Mouse (Mus musculus) c-Kit-positive CD71-positive TER-119-positive erythroid progenitor cells, embryonic 14.5 days (primary cell): ENCODE data around the gene Prdm8.

ENCODE experiments used
- DNase-seq: peaks from one replicate; pipeline ENCODE4 v3.0.0-alpha.2; 2013; ENCODE audit warnings: low spot score

Gene Prdm8

DNA sequence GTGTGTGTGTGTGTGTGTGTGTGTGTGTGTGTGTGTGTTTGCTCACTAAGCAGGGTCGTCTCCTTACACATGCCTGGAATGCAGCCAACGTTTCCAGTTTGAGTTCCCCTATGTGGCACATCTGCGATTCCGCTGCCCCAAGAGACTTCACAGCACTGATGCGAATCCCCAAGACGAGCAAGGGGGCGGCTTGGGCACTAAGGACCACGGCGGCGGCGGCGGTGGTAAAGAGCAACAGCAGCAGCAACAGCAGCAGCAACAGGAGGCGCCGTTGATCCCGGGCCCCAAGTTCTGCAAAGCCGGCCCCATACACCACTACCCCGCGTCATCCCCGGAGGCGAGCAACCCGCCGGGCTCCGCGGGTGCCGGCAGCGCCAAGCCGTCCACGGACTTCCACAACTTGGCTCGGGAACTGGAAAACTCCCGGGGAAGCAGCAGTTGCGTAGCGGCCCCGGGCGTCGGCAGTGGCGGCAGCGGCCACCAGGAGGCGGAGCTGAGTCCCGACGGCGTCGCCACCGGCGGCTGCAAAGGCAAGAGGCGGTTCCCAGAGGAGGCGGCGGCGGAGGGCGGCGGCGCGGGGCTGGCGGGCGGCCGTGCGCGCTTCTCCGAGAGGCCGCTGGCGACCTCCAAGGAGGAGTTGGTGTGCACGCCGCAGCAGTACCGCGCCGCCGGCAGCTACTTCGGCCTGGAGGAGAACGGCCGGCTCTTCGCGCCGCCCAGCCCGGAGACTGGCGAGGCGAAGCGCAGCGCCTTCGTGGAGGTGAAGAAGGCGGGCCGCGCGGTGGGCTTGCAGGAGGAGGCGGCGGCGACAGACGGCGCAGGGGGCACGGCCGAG lies 18.2 kb downstream of the Prdm8 start:
- peak; percentile 23 for DNase-seq

GRCm38 (mm10) chr5:98185806-98186751 lies 19.1 kb downstream of the Prdm8 start:
- DNase-seq: no peak

- no peak for DNase-seq
Observed at GRCm38 (mm10) chr5:98189181-98190180, 22.5 kb downstream of the Prdm8 start.

DNA sequence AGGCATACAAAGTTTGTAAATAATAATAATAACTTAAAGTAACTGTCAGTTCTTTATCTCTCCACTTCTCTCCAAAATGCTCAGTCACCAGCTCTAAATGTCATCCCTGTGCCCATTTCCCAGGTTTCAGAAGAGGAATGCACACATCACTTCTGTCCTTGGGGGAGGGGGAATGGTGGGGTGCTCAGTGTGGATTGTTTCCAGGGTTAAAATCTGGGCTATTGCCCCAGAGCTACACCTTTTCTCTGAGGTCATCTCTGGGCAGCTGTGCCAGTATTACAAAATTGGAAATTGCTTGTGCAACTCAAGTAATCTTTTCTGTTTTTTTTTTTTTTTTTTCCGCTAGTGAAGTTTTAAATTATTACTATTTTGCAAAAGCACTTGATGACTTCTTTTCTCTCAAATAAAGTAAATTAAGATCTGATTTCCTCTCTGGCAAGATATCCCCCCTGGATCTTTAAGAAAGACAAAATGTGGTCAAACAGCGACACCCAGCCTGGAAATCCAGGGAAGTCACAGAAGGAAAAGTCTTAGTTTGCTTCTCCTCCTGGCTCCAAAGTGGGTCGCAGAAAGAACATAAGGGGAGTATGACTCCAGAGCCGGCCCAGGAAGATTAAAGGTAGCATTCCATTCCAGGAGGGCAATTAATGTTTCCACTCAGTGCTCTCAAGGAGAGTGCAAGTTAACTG lies 25.4 kb downstream of the Prdm8 start:
- DNase-seq: no peak

DNA sequence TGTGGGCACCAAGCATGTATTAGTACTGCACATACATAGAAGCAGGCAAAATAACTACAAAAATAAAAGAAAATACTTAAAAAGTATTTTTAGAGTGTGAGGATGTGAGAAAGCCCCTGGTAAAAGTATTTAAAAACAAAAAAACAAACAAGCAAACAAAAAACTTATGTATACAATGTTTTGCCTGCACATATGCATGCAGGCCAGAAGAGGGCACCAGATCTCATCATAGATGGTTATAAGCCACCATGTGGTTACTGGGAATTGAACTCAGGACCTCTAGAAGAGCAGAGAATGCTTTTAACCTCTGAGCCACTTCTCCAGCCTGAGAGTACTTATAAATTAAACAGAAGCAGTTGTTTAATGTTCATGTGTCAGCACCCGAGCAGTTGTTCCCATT lies 28.0 kb downstream of the Prdm8 start:
- no peak for DNase-seq

- DNase-seq: no peak
Observed at GRCm38 (mm10) chr5:98198412-98199218, 31.6 kb downstream of the Prdm8 start.

DNA sequence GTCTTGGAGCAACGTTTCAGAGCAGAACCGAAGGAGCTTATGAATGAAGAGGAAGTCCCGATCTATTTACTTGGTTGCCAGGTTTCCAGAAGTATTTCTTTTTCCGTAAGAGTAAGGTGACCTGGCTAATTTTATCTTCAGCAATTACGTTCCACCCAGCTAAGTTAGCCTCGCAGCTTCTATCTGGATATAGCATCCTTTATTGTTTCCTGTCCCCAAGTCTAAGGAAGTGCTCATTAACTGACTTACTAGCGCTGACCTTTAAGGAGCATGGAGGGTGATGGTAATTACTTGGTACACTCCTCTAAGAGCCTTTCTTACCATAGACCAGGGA lies 32.2 kb downstream of the Prdm8 start:
- no peak for DNase-seq

DNA sequence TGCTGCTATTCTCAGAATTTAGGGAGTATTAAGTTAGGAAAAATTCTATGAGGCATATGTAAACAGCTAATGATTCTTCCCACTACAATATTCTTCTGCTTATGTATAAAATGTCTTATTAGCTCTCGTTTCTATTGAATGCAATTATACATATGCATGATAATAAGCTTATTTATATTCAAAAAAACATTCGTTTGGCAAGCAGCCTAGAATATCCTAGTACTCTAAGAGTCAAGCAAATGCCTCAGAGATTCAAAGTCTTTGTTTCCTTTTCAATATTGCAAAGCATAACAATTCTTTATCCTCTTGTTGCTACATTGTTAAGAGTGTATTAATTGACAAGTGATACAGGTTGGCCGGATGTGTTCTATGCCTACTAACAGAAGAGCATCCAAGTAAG lies 34.6 kb downstream of the Prdm8 start:
- no peak for DNase-seq

DNA sequence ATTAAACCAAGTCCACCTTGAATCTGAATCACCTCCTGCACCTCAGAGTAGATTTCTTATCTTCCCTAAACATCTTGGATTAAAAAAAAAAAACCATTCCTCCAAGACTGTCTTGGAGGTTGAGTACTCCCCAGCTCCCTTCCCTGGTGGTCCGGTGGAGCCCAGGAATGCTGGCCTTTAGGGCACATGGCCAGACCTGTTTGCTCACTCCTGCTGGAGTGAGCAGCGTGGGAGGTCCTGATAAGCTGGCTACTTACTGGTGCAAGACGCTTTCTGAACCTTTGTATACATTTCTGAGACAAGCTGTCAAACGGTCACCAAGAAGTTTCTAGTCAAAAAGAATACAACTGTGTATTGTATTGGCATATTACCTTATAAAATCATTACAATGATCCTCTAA lies 36.0 kb downstream of the Prdm8 start:
- no peak for DNase-seq

DNA sequence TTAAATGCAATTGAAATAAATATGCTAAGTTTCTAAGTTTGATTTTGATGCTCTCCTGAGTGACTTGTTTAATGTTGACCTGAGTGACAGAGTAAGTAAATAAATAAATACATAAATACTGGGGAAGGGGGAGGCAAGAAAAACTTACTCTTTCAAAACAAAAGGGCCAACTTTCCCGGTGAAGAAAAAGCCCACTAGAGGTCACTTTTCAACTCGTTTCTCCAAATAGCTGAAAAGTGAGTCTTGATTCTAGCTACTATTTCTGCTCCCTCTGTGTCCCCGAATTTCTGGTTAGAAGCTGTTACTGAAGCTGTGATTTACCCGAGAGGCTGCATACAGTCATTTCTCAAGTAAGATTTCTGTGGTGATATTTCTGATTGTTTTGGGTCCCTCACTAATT lies 45.5 kb downstream of the Prdm8 start:
- no peak for DNase-seq

GRCm38 (mm10) chr5:98221956-98222355 lies 55.0 kb downstream of the Prdm8 start:
- no peak for DNase-seq

GRCm38 (mm10) chr5:98226710-98227109 lies 59.7 kb downstream of the Prdm8 start:
- DNase-seq: no peak

DNA sequence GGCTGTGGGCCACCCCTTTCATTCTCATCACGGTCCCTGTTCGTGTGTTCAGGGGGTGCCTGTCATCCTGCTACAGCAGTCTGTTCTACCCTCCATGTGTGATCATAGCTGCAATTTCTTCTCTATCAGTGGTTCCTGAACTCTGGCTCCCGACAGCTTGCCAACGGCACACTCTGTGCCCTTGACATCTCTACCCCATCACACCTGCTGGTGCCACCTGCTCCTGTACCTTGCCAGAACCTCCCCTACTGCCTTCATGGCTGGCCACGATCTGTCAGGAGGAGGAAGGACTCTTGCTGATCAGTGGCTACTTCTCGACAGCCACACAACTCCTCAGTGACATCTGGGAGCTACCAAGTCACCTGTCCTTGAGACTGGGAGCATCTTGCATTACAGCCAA lies 62.5 kb downstream of the Prdm8 start:
- no peak for DNase-seq

DNA sequence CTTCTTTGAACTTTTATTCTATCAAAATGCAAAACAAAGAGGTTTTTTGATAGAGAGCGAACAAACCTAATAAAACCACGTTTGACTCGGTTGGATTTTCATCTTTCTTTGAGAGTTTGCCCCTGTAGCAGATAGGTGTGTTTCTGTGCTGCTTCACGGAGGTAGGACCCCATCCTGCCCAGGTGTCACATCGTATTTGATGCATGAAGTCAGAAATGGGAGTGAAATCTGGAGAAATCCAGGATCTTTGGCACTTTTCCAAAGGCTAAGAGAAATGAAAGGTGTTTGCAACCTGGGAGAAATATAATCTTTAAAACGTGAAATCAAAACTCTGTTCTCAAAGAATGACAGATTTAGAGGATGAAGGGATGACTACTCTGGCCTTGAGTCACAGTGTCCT lies 71.5 kb downstream of the Prdm8 start:
- no peak for DNase-seq
